Mouse (Mus musculus) limb, embryonic 15.5 days (tissue): ENCODE results near the gene Meox1. TPM values are rescaled to one million over a fixed set of nuclear protein-coding genes. Genes with fewer than 3 reads are reported as not detected.

Experiments
- ATAC-seq: fragments of 200-750 bp; cut with Nextera tagmentation; 2 replicates; pipeline ENCODE4 v1.8.0; 2017; ENCODE audit warnings: low read depth, moderate TSS enrichment; ENCODE audit not compliant: insufficient number of reproducible peaks, low FRiP score, low TSS enrichment
- H3K27ac ChIP-seq: fragments of 300-500 bp; sonication (generic); 2 replicates; pipeline ENCODE4 v1.5.1; 2015; ENCODE audit warnings: moderate library complexity, mild to moderate bottlenecking, inconsistent platforms
- H3K27me3 ChIP-seq: fragments of 300-500 bp; sonication (generic); 2 replicates; pipeline ENCODE4 v1.6.1; 2015; ENCODE audit warnings: inconsistent platforms
- H3K36me3 ChIP-seq: fragments of 300-500 bp; sonication (generic); 2 replicates; pipeline ENCODE4 v1.6.1; 2015; ENCODE audit warnings: inconsistent platforms
- H3K4me1 ChIP-seq: fragments of 300-500 bp; sonication (generic); 2 replicates; pipeline ENCODE4 v1.6.1; 2015; ENCODE audit warnings: inconsistent platforms
- H3K4me2 ChIP-seq: fragments of 300-500 bp; sonication (generic); 2 replicates; pipeline ENCODE4 v1.6.1; 2015; ENCODE audit warnings: mild to moderate bottlenecking, inconsistent platforms
- H3K4me3 ChIP-seq: fragments of 300-500 bp; sonication (generic); 2 replicates; pipeline ENCODE4 v1.5.1; 2015; ENCODE audit warnings: mild to moderate bottlenecking, inconsistent platforms
- H3K9ac ChIP-seq: fragments of 300-500 bp; sonication (generic); 2 replicates; pipeline ENCODE4 v1.6.1; 2015; ENCODE audit warnings: inconsistent platforms
- H3K9me3 ChIP-seq: fragments of 300-500 bp; sonication (generic); 2 replicates; pipeline ENCODE4 v1.6.1; 2016; ENCODE audit warnings: inconsistent platforms
- WGBS: fragments of 180-500 bp; shearing (Covaris S2); methylation state at CpG from one replicate; pipeline ENCODE4 v1.1.7; 2015; 5-methylcytosine and 5-hydroxymethylcytosine counted together
- polyA plus RNA-seq: library from polyadenylated mRNA; unstranded; fragments of >200 nt; fragmentation: Nextera tagmentation; extraction: Ambion mirVana; gene quantifications from 2 replicates; pipeline ENCODE4 v1.2.1, GENCODE M21; 2015

The Meox1 gene
- polyA plus RNA-seq, 1 experiment from 2014 or later: 15.8 TPM

GRCm38 (mm10) chr11:101881185-101881584, 13.0 kb downstream of the Meox1 start:
- H3K9me3 ChIP-seq: no peaks in the 10 kb centered on the region
- H3K4me2 ChIP-seq: peak overlapping the region; percentile 46
- peaks cover 75% of the 10 kb centered on the region for H3K4me1 ChIP-seq
- 32% methylated on average over 7 of the region's 7 CpGs for WGBS
- no peaks in the 10 kb centered on the region for H3K36me3 ChIP-seq
- no peak overlapping the region for H3K9ac ChIP-seq
- ATAC-seq: no peak
- peak overlapping the region; percentile 60 for H3K27ac ChIP-seq
- H3K4me3 ChIP-seq: no peak overlapping the region; the same call in 1 of the 2 replicates
- peaks cover 3% of the 10 kb centered on the region; the same call in 1 of the 2 replicates for H3K27me3 ChIP-seq

- Histone ChIP-seq H3K9me3 (no peaks in the 10 kb centered on the region), H3K9ac (no peak overlapping the region), H3K4me2 (no peak overlapping the region), H3K27ac (0 out of 2 replicates have a peak overlapping the region, but pooled peaks have one; percentile 39), H3K36me3 (no peaks in the 10 kb centered on the region), H3K4me3 (no peak overlapping the region), H3K4me1 (peaks cover 67% of the 10 kb centered on the region), H3K27me3 (peaks cover 3% of the 10 kb centered on the region; the same call in 1 of the 2 replicates)
- WGBS: 58% methylated on average over 4 of the region's 4 CpGs
- ATAC-seq: no peak
Measured at GRCm38 (mm10) chr11:101879672-101880071, 14.5 kb downstream of the Meox1 start.

GRCm38 (mm10) chr11:101878696-101879095, 15.5 kb downstream of the Meox1 start:
- Histone ChIP-seq H3K4me1 (peaks cover 69% of the 10 kb centered on the region), H3K36me3 (no peaks in the 10 kb centered on the region), H3K27ac (no peak overlapping the region), H3K4me2 (no peak overlapping the region), H3K9me3 (no peaks in the 10 kb centered on the region), H3K27me3 (peaks cover 2% of the 10 kb centered on the region; the same call in 1 of the 2 replicates), H3K4me3 (no peak overlapping the region), H3K9ac (no peak overlapping the region)
- no peak for ATAC-seq
- 66% methylated on average over 6 of the region's 6 CpGs for WGBS

GRCm38 (mm10) chr11:101874978-101875377, 19.2 kb downstream of the Meox1 start:
- no peak for ATAC-seq
- no peaks in the 10 kb centered on the region for H3K9me3 ChIP-seq
- H3K4me1 ChIP-seq: peaks cover 50% of the 10 kb centered on the region
- H3K4me3 ChIP-seq: no peak overlapping the region
- 61% methylated on average over 5 of the region's 5 CpGs for WGBS
- no peak overlapping the region for H3K9ac ChIP-seq
- no peaks in the 10 kb centered on the region for H3K36me3 ChIP-seq
- H3K27ac ChIP-seq: no peak overlapping the region
- H3K27me3 ChIP-seq: no peaks in the 10 kb centered on the region
- H3K4me2 ChIP-seq: no peak overlapping the region

GRCm38 (mm10) chr11:101873909-101874308, 20.3 kb downstream of the Meox1 start:
- Histone ChIP-seq H3K36me3 (no peaks in the 10 kb centered on the region), H3K4me1 (peaks cover 43% of the 10 kb centered on the region)

GRCm38 (mm10) chr11:101871435-101871834, 22.7 kb downstream of the Meox1 start:
- ATAC-seq: no peak
- Histone ChIP-seq H3K27ac (no peak overlapping the region), H3K27me3 (no peaks in the 10 kb centered on the region), H3K4me1 (peaks cover 40% of the 10 kb centered on the region), H3K9me3 (no peaks in the 10 kb centered on the region), H3K4me2 (no peak overlapping the region), H3K36me3 (no peaks in the 10 kb centered on the region), H3K9ac (no peak overlapping the region), H3K4me3 (no peak overlapping the region)
- 58% methylated on average over 6 of the region's 6 CpGs for WGBS

More at GRCm38 (mm10) chr11:101873909-101874308, 20.3 kb downstream of the Meox1 start:
- ATAC-seq: no peak; the same call in 1 of the 2 replicates
- H3K9ac ChIP-seq: no peak overlapping the region
- no peak overlapping the region for H3K4me3 ChIP-seq
- peak overlapping the region; percentile 39 for H3K27ac ChIP-seq
- no peak overlapping the region for H3K4me2 ChIP-seq
- no peaks in the 10 kb centered on the region for H3K9me3 ChIP-seq
- WGBS: 28% methylated on average over 8 of the region's 8 CpGs
- no peaks in the 10 kb centered on the region for H3K27me3 ChIP-seq

- Histone ChIP-seq H3K27me3 (no peaks in the 10 kb centered on the region), H3K9me3 (no peaks in the 10 kb centered on the region), H3K4me1 (peaks cover 40% of the 10 kb centered on the region), H3K4me2 (no peak overlapping the region), H3K27ac (no peak overlapping the region), H3K9ac (no peak overlapping the region), H3K36me3 (no peaks in the 10 kb centered on the region), H3K4me3 (no peak overlapping the region)
- no peak for ATAC-seq
- 39% methylated on average over 18 of the region's 18 CpGs for WGBS
Measured at GRCm38 (mm10) chr11:101870067-101870765, 24.0 kb downstream of the Meox1 start.

GRCm38 (mm10) chr11:101867513-101868052, 26.6 kb downstream of the Meox1 start:
- peak overlapping the region; percentile 34; the same call in 1 of the 2 replicates for H3K27ac ChIP-seq
- H3K4me1 ChIP-seq: peaks cover 26% of the 10 kb centered on the region
- ATAC-seq: no peak
- no peak overlapping the region for H3K4me3 ChIP-seq
- no peak overlapping the region for H3K4me2 ChIP-seq
- 30% methylated on average over 12 of the region's 12 CpGs for WGBS
- H3K9ac ChIP-seq: no peak overlapping the region
- no peaks in the 10 kb centered on the region for H3K27me3 ChIP-seq
- no peaks in the 10 kb centered on the region for H3K9me3 ChIP-seq
- H3K36me3 ChIP-seq: no peaks in the 10 kb centered on the region

- Histone ChIP-seq H3K27me3 (no peaks in the 10 kb centered on the region), H3K27ac (no peak overlapping the region), H3K4me2 (no peak overlapping the region), H3K36me3 (no peaks in the 10 kb centered on the region), H3K4me3 (no peak overlapping the region), H3K4me1 (peaks cover 30% of the 10 kb centered on the region), H3K9me3 (no peaks in the 10 kb centered on the region), H3K9ac (no peak overlapping the region)
- 17% methylated on average over 5 of the region's 5 CpGs for WGBS
- ATAC-seq: no peak
Measured at GRCm38 (mm10) chr11:101858742-101859141, 35.4 kb downstream of the Meox1 start.

GRCm38 (mm10) chr11:101855950-101856712, 38.0 kb downstream of the Meox1 start:
- peak overlapping the region; percentile 54; the same call in 1 of the 2 replicates for H3K27ac ChIP-seq
- no peak overlapping the region for H3K4me3 ChIP-seq
- peaks cover 37% of the 10 kb centered on the region for H3K4me1 ChIP-seq
- ATAC-seq: peak; percentile 64
- no peaks in the 10 kb centered on the region for H3K36me3 ChIP-seq
- H3K9me3 ChIP-seq: no peaks in the 10 kb centered on the region
- no peaks in the 10 kb centered on the region for H3K27me3 ChIP-seq
- H3K4me2 ChIP-seq: no peak overlapping the region
- 52% methylated on average over 9 of the region's 9 CpGs for WGBS
- no peak overlapping the region for H3K9ac ChIP-seq

- ATAC-seq: no peak; the same call in 1 of the 2 replicates
- H3K4me2 ChIP-seq: no peak overlapping the region
- 47% methylated on average over 7 of the region's 7 CpGs for WGBS
- H3K4me3 ChIP-seq: no peak overlapping the region
- H3K36me3 ChIP-seq: no peaks in the 10 kb centered on the region
- H3K9ac ChIP-seq: no peak overlapping the region
- H3K9me3 ChIP-seq: no peaks in the 10 kb centered on the region
- H3K27me3 ChIP-seq: no peaks in the 10 kb centered on the region
- H3K27ac ChIP-seq: peak overlapping the region; percentile 75
- peaks cover 25% of the 10 kb centered on the region for H3K4me1 ChIP-seq
Measured at GRCm38 (mm10) chr11:101851042-101851441, 43.1 kb downstream of the Meox1 start.

- peaks cover 15% of the 10 kb centered on the region for H3K4me1 ChIP-seq
- no peaks in the 10 kb centered on the region for H3K9me3 ChIP-seq
- no peak overlapping the region for H3K27ac ChIP-seq
- ATAC-seq: no peak
- 77% methylated on average over 4 of the region's 4 CpGs for WGBS
- no peaks in the 10 kb centered on the region for H3K36me3 ChIP-seq
- no peak overlapping the region for H3K4me2 ChIP-seq
- no peak overlapping the region for H3K9ac ChIP-seq
- H3K27me3 ChIP-seq: no peaks in the 10 kb centered on the region
- H3K4me3 ChIP-seq: no peak overlapping the region
Measured at GRCm38 (mm10) chr11:101849286-101849685, 44.9 kb downstream of the Meox1 start.
